Mouse (Mus musculus) midbrain, embryonic 10.5 days (tissue): ENCODE measurements around the gene Gm20604. TPM values are rescaled to one million over a fixed set of nuclear protein-coding genes. Genes with fewer than 3 reads are reported as not detected.

ENCODE experiments used
- DNase-seq: peaks from one replicate; pipeline ENCODE4 v3.0.0-alpha.2; 2017; ENCODE audit warnings: low spot score
- H3K27ac ChIP-seq: fragments of 300-500 bp; sonication (generic); replicated peaks from 2 replicates; pipeline ENCODE4 v1.5.1; 2016; ENCODE audit warnings: mild to moderate bottlenecking
- H3K27me3 ChIP-seq: fragments of 300-500 bp; sonication (generic); 2 replicates; pipeline ENCODE4 v1.6.1; 2016; ENCODE audit warnings: low read depth, mild to moderate bottlenecking; ENCODE audit not compliant: poor library complexity, severe bottlenecking
- H3K36me3 ChIP-seq: fragments of 300-500 bp; sonication (generic); 2 replicates; pipeline ENCODE4 v1.6.1; 2016; ENCODE audit warnings: mild to moderate bottlenecking, moderate library complexity
- H3K4me1 ChIP-seq: fragments of 300-500 bp; sonication (generic); 2 replicates; pipeline ENCODE4 v1.6.1; 2016
- H3K4me3 ChIP-seq: fragments of 300-500 bp; sonication (generic); 2 replicates; pipeline ENCODE4 v1.5.1; 2016; ENCODE audit warnings: mild to moderate bottlenecking, moderate library complexity
- H3K9me3 ChIP-seq: fragments of 300-500 bp; sonication (generic); replicated peaks from 2 replicates; pipeline ENCODE4 v1.6.1; 2016; ENCODE audit warnings: mild to moderate bottlenecking
- WGBS: fragments of 180-500 bp; shearing (Covaris S2); methylation state at CpG from one replicate; pipeline ENCODE4 v1.1.7; 2016; 5-methylcytosine and 5-hydroxymethylcytosine counted together
- polyA plus RNA-seq: library from polyadenylated mRNA; unstranded; fragments of >200 nt; fragmentation: Nextera tagmentation; extraction: Ambion mirVana; gene quantifications from 2 replicates; pipeline ENCODE4 v1.2.1, GENCODE M21; 2016

Gene Gm20604
- polyA plus RNA-seq, 1 experiment from 2014 or later: 34.8 TPM

DNA sequence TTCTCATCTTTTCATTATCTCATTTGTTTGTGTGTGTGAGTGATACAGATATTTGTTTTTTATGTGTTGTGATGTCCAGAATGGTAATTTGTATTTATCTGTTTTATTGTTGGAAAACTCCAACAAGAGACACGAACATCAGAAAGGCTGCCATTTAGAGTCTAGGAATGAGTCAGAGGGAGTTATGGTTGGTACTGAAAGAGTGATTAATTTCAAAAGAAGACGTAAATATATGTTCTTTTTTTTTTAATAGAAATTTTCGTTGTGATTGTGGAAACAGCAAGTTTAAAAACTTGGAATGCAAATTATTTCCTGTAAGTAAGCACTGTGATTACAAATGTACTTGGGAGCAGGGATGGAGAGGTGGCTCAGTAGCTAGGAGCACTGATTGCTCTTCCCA is 3.2 kb upstream of the Gm20604 start:
- Histone ChIP-seq H3K4me3 (no peak overlapping the region), H3K4me1 (peaks cover 29% of the 10 kb centered on the region), H3K36me3 (peaks cover 46% of the 10 kb centered on the region), H3K27me3 (no peaks in the 10 kb centered on the region), H3K27ac (no peak overlapping the region), H3K9me3 (no peaks in the 10 kb centered on the region)
- 91% methylated on average over 3 of the region's 3 CpGs for WGBS
- DNase-seq: no peak

DNA sequence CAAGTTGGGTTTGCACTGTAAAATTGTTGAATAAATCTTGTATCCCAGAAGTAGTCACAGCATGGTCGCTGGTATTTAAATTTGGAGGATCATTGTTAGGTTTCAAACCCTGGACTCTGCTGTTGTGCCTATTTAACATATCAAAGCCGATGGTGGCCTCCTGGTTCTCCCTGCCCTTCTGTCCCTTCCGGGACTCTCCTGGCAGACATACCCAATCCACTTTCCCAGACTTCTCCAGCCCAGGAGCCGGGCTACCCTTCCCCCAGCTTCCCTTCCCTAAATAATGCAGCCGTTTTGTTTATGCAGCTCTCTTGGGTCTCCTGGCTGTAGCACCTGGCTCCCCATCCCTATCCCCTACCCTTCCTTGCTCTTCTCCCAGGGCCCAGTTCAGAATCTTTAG is 464 bp upstream of the Gm20604 start:
- Histone ChIP-seq H3K4me1 (peaks cover 38% of the 10 kb centered on the region), H3K36me3 (peaks cover 45% of the 10 kb centered on the region), H3K27ac (peak overlapping the region; percentile 92), H3K9me3 (no peaks in the 10 kb centered on the region), H3K4me3 (peak overlapping the region; percentile 92), H3K27me3 (no peaks in the 10 kb centered on the region)
- WGBS: 2% methylated on average over 5 of the region's 5 CpGs
- no peak for DNase-seq

DNA sequence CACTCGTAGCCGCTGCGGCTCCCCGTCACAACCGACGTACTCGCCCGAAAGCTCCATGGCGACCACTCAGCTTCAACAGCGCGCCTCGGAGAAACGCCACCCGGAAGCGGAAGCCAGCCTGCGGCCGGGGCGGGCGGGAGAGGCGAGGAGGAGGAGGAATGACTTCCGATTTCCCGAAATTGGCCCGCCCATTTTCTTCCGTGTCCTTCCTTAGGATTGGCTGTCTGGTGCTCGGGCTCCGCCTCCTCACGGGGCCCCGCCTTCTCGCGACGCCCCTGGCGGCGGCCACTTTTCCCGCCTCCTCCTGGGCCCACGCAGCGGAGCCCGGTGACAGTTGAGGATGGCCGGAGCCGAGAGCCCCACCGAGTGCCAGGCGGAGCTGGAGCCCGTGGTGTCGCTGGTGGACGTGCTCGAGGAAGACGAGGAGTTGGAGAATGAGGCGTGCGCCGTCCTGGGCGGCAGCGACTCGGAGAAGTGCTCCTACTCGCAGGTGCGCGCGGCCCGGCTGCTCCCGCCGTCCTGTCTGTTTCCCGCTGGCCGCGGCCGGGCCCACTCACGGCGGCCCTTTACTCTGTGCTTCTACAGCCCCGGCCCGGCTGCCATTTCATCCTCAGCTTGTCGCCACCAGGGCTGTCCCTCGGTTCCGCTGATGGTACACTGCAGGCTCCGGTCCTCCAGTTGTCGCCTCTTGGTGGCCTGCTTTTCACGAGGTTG is 626 bp downstream of the Gm20604 start, which contains the start of the genes Gm28051, Gon7 and Ubr7:
TSS of gene Gm28051 (minus strand) at position 77 of the 714 bp plus-strand sequence.
TSS of gene Gon7 (minus strand) at position 115 of the 714 bp plus-strand sequence.
TSS of gene Ubr7 (plus strand) at position 279 of the 714 bp plus-strand sequence.
- DNase-seq: peak; percentile 97
- no peaks in the 10 kb centered on the region for H3K9me3 ChIP-seq
- H3K27me3 ChIP-seq: no peaks in the 10 kb centered on the region
- peak within 1 kb of the TSS; percentile 92 for H3K4me3 ChIP-seq
- H3K36me3 ChIP-seq: peaks cover 44% of the 10 kb centered on the region
- H3K27ac ChIP-seq: peak within 1 kb of the TSS; percentile 92
- H3K4me1 ChIP-seq: peaks cover 38% of the 10 kb centered on the region
- WGBS: under 1% methylated on average over 73 of the region's 73 CpGs

DNA sequence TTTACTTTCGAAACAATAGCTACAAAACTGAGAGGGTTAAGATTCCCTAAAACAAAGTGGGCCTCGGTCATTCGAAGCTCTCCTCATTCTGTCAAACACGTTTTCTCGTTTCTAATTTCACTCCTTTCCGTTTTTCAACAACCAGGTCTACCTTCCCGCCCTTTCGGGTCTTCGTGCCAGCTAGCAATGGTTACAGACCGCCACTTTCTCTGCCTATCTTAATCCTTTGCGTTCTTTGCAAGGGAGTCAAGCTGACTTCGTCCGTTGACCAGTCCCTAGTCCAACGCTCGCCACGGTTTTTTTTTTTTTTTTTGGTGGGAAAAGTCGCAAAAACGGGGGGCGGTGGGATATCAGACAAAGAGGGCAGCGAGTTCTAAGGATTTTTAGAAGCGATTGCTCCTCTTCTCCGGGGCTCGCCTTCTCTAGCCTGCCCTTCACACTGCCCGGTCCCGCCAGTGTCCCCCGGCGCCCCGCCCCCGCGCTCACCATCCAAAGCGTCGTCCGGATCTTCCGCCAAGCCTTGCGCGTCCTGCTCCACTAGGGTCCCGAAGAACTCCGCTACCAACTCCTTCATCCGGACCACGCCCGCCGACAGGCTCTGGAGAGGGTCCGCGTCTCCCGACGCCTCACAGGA is 1.3 kb downstream of the Gm20604 start:
- Histone ChIP-seq H3K27ac (peak overlapping the region; percentile 92), H3K36me3 (peaks cover 44% of the 10 kb centered on the region), H3K4me1 (peaks cover 38% of the 10 kb centered on the region), H3K4me3 (peak overlapping the region; percentile 92), H3K9me3 (no peaks in the 10 kb centered on the region), H3K27me3 (no peaks in the 10 kb centered on the region)
- WGBS: 2% methylated on average over 46 of the region's 46 CpGs
- no peak for DNase-seq

DNA sequence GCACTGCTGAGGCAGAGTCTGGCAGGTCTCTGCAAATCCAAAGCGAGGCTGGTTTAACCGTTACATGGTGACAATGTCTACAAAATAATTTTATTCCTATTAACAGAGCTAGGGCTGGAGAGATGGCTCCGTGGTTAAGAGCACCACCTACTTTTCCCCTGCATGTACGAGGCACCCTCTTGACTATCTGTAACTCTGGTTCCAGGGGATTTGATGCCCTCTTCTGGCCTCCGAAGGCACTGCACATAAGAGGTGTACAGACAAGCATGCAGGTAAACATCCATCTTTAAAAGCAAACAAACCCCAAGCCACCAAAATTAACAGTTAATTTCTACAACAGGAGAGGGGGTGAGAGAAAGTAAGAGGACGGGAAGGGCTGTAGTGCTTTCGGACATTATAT is 2.2 kb downstream of the Gm20604 start:
- peak; percentile 27 for DNase-seq
- H3K36me3 ChIP-seq: peaks cover 47% of the 10 kb centered on the region
- H3K4me3 ChIP-seq: peak overlapping the region; percentile 92
- no peaks in the 10 kb centered on the region for H3K9me3 ChIP-seq
- 85% methylated on average over 7 of the region's 7 CpGs for WGBS
- H3K4me1 ChIP-seq: peaks cover 38% of the 10 kb centered on the region
- H3K27me3 ChIP-seq: no peaks in the 10 kb centered on the region
- 0 out of 2 replicates have a peak overlapping the region, but pooled peaks have one; percentile 92 for H3K27ac ChIP-seq

DNA sequence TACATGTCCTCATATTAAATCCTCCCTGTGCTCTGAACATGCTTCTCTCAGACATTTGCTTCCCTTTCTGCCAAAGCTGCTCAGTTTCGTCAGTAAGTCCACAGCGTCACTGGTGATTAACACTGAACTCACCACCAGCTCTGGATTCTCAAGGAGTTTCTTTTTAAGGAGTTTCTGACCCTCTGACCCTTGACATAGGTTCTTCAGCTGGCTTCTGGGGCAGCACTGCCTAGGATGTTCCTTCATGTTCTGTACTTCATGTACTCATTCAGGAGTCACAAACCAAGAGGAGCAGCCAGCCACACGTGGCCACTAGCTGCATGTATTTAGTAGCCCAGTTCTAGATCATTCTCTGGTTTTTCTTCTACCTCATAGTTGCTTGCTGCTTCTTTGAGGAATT is 10.2 kb downstream of the Gm20604 start:
- no peak for DNase-seq
- 93% methylated on average over 3 of the region's 3 CpGs for WGBS
- Histone ChIP-seq H3K9me3 (no peaks in the 10 kb centered on the region), H3K36me3 (peaks cover 49% of the 10 kb centered on the region), H3K27ac (no peak overlapping the region), H3K27me3 (no peaks in the 10 kb centered on the region), H3K4me1 (peaks cover 21% of the 10 kb centered on the region), H3K4me3 (no peak overlapping the region)

DNA sequence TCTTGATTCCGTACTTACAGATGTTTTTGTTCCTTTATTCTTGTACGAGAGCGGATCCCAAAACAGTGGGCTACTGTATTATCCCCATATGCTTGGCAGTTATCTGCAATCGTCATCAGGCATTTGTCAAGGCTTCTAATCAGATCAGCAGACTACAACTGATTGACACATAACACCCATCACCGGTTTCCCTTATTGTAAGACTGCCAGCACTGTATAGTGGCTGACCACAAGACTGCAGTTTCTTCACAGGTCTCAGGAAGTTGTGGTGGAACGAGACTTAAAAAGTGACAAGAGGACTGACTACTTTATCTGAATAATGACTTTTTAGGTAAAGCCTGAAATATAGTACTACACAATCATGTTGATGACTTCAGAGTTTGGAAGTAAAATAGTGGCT is 13.6 kb downstream of the Gm20604 start:
- Histone ChIP-seq H3K4me1 (peaks cover 32% of the 10 kb centered on the region), H3K4me3 (peak overlapping the region; percentile 92), H3K27ac (no peak overlapping the region), H3K36me3 (peaks cover 32% of the 10 kb centered on the region), H3K27me3 (no peaks in the 10 kb centered on the region), H3K9me3 (no peaks in the 10 kb centered on the region)
- no peak for DNase-seq
- 76% methylated on average over 6 of the region's 6 CpGs for WGBS

DNA sequence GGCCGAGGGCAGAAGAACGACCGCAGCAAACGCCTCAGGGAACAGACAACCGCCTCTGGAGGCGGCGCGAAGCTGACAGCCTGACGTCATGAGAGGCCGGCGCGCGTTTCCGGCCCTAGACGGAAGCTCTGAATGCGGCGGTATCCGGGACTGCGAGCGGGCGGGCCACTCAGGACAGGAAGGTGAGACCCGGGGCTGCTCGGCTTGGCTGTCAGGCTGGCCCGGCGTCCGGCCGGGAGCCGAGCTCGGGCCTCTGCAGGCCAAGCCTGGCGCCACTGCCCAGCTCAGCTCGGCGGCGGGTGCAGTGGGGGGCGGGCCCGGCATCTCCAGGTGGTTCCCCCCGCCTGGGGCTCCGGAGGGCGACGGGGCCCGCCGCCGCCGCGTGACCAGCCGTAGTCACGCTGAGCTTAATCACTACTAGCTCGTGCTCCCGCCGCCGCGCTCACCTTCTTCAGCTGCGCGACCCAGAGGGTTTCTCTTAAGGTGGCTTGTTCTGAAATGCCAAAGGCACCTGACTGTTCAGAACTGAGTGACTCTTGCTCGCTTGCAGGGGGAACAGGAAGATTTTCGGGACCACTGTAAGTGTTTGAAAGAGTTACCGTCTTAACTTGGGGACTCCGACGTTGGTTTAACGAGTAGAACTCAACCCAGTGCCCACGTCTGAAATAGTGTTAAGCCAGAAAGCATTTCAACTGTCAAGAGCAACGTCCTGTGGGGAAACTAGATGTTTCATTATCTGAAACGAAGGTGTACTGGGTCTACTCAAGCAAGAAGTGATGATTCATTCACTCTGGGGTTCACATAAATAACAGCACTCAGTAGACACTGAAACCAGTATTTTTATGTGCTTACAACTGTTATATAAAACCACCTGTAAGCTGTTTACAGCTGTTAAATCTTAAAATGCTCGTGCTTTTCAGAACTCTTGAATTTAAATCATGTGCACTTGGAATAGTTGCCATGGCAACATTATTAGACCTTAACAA is 14.6 kb downstream of the Gm20604 start, which contains the start of the genes Moap1 and Tmem251:
TSS of gene Moap1 (minus strand) at position 73 of the 986 bp plus-strand sequence.
TSS of gene Tmem251 (plus strand) at position 174 of the 986 bp plus-strand sequence.
- WGBS: under 1% methylated on average over 63 of the region's 63 CpGs

DNA sequence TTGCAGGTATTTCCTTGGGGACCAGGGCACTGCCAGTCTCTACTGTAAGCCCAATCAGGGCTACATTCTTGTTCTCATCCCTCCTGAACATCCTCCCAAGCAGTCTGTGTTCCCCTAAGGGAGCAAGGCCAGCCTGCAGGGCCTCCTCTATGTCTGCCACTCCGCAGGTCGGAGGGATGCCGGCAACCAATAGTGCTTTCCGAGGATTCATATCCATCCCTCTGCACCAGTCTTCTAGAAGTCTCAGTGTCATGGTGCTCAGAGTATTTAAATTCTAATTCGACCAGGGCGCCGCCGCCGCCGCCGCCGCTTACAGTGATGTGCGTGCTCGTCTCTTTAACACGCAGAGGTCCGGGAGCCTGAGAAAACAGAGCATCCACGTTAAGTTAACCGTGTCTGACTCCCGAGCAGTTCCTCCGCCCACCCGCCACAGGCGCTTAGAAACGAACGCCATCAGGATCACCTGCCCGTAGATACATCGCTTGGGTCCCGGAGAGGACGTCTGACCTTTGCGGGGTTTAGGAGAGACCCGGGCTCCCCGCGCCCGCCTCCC is 15.4 kb downstream of the Gm20604 start:
- H3K4me3 ChIP-seq: peak overlapping the region; percentile 92
- peak overlapping the region; percentile 94 for H3K27ac ChIP-seq
- H3K4me1 ChIP-seq: peaks cover 32% of the 10 kb centered on the region
- no peaks in the 10 kb centered on the region for H3K27me3 ChIP-seq
- DNase-seq: no peak
- peaks cover 17% of the 10 kb centered on the region for H3K36me3 ChIP-seq
- under 1% methylated on average over 33 of the region's 33 CpGs for WGBS
- no peaks in the 10 kb centered on the region for H3K9me3 ChIP-seq

More for the DNA sequence above, 14.6 kb downstream of the Gm20604 start, which contains the start of the genes Moap1 and Tmem251:
- H3K36me3 ChIP-seq: peaks cover 25% of the 10 kb centered on the region
- H3K27me3 ChIP-seq: no peaks in the 10 kb centered on the region
- H3K4me3 ChIP-seq: peak within 1 kb of the TSS; percentile 92
- H3K4me1 ChIP-seq: peaks cover 32% of the 10 kb centered on the region
- peak within 1 kb of the TSS; percentile 94 for H3K27ac ChIP-seq
- DNase-seq: peak; percentile 93
- H3K9me3 ChIP-seq: no peaks in the 10 kb centered on the region

DNA sequence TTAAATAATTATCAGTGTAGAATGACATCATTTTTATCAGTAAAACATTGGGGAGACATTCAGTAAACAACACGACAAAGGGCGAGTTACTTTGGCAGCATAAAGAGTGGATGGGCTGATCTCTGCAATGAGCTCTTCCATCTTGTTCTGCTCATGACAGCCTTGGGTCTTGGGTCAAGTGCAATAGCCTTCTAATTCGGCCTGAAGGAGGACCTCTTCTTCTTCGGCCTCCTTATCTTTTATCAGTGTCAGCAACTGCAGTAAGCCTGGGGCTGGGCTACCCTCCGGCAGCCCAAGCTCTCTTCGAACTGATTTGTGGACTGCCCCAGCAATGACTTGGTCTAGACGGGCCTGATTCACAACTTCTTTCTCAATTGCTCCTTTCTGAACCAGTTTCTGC is 16.4 kb downstream of the Gm20604 start:
- Histone ChIP-seq H3K4me3 (peak overlapping the region; percentile 92; the same call in 1 of the 2 replicates), H3K27me3 (no peaks in the 10 kb centered on the region)

DNA sequence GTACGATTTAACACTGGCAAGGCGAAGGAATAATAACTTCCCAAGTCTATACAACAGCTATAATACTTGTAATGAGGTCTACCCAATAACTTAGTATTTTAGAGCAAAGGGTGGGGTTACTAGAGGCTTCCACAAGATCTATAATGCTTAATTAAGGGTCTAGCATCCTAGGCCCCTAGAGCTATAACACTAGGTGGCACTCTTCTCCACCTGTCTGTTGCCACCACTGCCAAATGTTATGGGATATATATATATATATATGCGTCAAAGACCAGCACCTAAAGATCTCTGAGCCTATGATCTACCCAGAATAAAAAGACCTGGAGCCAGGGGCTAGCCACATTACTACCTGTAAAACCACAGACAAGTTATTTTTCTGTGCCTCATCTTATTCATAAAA is 18.2 kb downstream of the Gm20604 start:
- no peaks in the 10 kb centered on the region for H3K27me3 ChIP-seq
- WGBS: 68% methylated on average over 3 of the region's 3 CpGs
- no peaks in the 10 kb centered on the region for H3K9me3 ChIP-seq
- H3K36me3 ChIP-seq: peaks cover 6% of the 10 kb centered on the region; the same call in 1 of the 2 replicates
- no peak overlapping the region for H3K27ac ChIP-seq
- no peak for DNase-seq
- H3K4me1 ChIP-seq: peaks cover 29% of the 10 kb centered on the region
- H3K4me3 ChIP-seq: no peak overlapping the region

More for the DNA sequence above, 16.4 kb downstream of the Gm20604 start:
- WGBS: 92% methylated on average over 7 of the region's 7 CpGs
- Histone ChIP-seq H3K36me3 (peaks cover 8% of the 10 kb centered on the region), H3K9me3 (no peaks in the 10 kb centered on the region), H3K27ac (no peak overlapping the region), H3K4me1 (peaks cover 32% of the 10 kb centered on the region)
- DNase-seq: no peak

DNA sequence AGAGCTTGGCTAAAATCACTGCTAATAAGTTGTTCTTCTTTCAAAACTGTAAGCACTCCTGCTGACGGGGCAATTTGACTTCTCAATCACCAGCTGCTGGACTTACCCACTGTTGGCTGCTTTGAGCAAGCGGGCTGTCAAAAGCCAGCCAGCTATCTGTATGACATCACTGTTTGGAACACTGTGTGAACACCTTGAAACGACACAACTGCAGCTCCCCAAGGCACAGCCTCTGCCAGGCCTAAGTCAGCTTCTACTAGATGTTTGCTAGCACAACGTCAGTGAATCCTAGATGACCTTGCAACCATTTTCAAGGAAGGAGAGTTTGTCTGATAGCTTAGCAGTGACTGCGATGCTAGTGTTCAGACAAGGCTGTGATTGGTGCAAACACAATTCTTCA is 19.4 kb downstream of the Gm20604 start:
- Histone ChIP-seq H3K27ac (no peak overlapping the region), H3K27me3 (no peaks in the 10 kb centered on the region), H3K4me3 (no peak overlapping the region), H3K4me1 (peaks cover 19% of the 10 kb centered on the region), H3K9me3 (no peaks in the 10 kb centered on the region), H3K36me3 (peaks cover 6% of the 10 kb centered on the region; the same call in 1 of the 2 replicates)
- 88% methylated on average over 5 of the region's 5 CpGs for WGBS
- no peak for DNase-seq
